Mouse (Mus musculus) neural tube, embryonic 11.5 days (tissue): ENCODE data around the gene Ahsa1. TPM values are rescaled to one million over a fixed set of nuclear protein-coding genes. Genes with fewer than 3 reads are reported as not detected.

Experiments
- ATAC-seq: fragments of 200-750 bp; cut with Nextera tagmentation; 2 replicates; pipeline ENCODE4 v1.8.0; 2017; ENCODE audit warnings: moderate number of reproducible peaks, mild to moderate bottlenecking, moderate TSS enrichment, moderate library complexity; ENCODE audit not compliant: insufficient read depth, low FRiP score, low TSS enrichment
- DNase-seq: peaks from one replicate; pipeline ENCODE4 v3.0.0-alpha.2; 2015; ENCODE audit warnings: low spot score
- H3K27ac ChIP-seq: fragments of 300-500 bp; sonication (generic); 2 replicates; pipeline ENCODE4 v1.5.1; 2014; ENCODE audit warnings: low read depth, mild to moderate bottlenecking, low read length
- H3K27me3 ChIP-seq: fragments of 300-500 bp; sonication (generic); 2 replicates; pipeline ENCODE4 v1.6.1; 2014; ENCODE audit warnings: mild to moderate bottlenecking, low read length, mixed read lengths; ENCODE audit not compliant: control insufficient read depth, insufficient read depth
- H3K36me3 ChIP-seq: fragments of 300-500 bp; sonication (generic); 2 replicates; pipeline ENCODE4 v1.6.1; 2014; ENCODE audit warnings: mild to moderate bottlenecking, low read length, moderate library complexity, mixed read lengths; ENCODE audit not compliant: control insufficient read depth, insufficient read depth
- H3K4me1 ChIP-seq: fragments of 300-500 bp; sonication (generic); 2 replicates; pipeline ENCODE4 v1.6.1; 2014; ENCODE audit warnings: low read length, mixed read lengths; ENCODE audit not compliant: control insufficient read depth, insufficient read depth
- H3K4me2 ChIP-seq: fragments of 300-500 bp; sonication (generic); 2 replicates; pipeline ENCODE4 v1.6.1; 2014; ENCODE audit warnings: low read depth, mild to moderate bottlenecking, moderate library complexity
- H3K4me3 ChIP-seq: fragments of 300-500 bp; sonication (generic); 2 replicates; pipeline ENCODE4 v1.5.1; 2014; ENCODE audit warnings: low read depth, low read length
- H3K9ac ChIP-seq: fragments of 300-500 bp; sonication (generic); 2 replicates; pipeline ENCODE4 v1.6.1; 2014; ENCODE audit warnings: mild to moderate bottlenecking, low read length
- H3K9me3 ChIP-seq: fragments of 300-500 bp; sonication (generic); 2 replicates; pipeline ENCODE4 v1.6.1; 2016; ENCODE audit warnings: low read length; ENCODE audit not compliant: control insufficient read depth
- WGBS: fragments of 180-500 bp; shearing (Covaris S2); extraction: QIAGEN DNeasy Blood & Tissue Kit; methylation state at CpG from one replicate; pipeline ENCODE4 v1.1.7; 2014; 5-methylcytosine and 5-hydroxymethylcytosine counted together
- microRNA-seq: library from miRNA; unstranded; fragments of <30 nt; microRNA quantifications from one replicate; pipeline ENCODE4, GENCODE M21; 2016
- polyA plus RNA-seq: library from polyadenylated mRNA; unstranded; fragments of >200 nt; fragmentation: Nextera tagmentation; extraction: Ambion mirVana; gene quantifications from 2 replicates; pipeline ENCODE4 v1.2.1, GENCODE M21; 2014

Gene Ahsa1
- polyA plus RNA-seq, 1 experiment from 2014 or later, result 233 TPM

- no peak overlapping the region for H3K27ac ChIP-seq
- no peak overlapping the region for H3K4me2 ChIP-seq
- H3K36me3 ChIP-seq, result peaks cover 6% of the 10 kb centered on the region
- no peak for ATAC-seq
- no peak overlapping the region for H3K9ac ChIP-seq
- H3K27me3 ChIP-seq, result no peaks in the 10 kb centered on the region
- H3K4me1 ChIP-seq, result no peaks in the 10 kb centered on the region
- H3K4me3 ChIP-seq, result no peak overlapping the region
- no peak for DNase-seq
- no peaks in the 10 kb centered on the region for H3K9me3 ChIP-seq
- WGBS, result 74% methylated on average over 2 of the region's 2 CpGs
These were observed 46.8 kb downstream of the Ahsa1 start for GRCm38 (mm10) chr12:87313098-87313497.

- H3K27me3 ChIP-seq, result no peaks in the 10 kb centered on the region
- 46% methylated on average over 1 of the region's 1 CpGs for WGBS
- no peaks in the 10 kb centered on the region for H3K4me1 ChIP-seq
- ATAC-seq (no peak), DNase-seq (no peak)
- no peak overlapping the region for H3K27ac ChIP-seq
- H3K9me3 ChIP-seq, result no peaks in the 10 kb centered on the region
- H3K36me3 ChIP-seq, result no peaks in the 10 kb centered on the region
- no peak overlapping the region for H3K4me3 ChIP-seq
- no peak overlapping the region for H3K4me2 ChIP-seq
- H3K9ac ChIP-seq, result no peak overlapping the region
These were observed 51.7 kb downstream of the Ahsa1 start for GRCm38 (mm10) chr12:87317951-87318350.

DNA sequence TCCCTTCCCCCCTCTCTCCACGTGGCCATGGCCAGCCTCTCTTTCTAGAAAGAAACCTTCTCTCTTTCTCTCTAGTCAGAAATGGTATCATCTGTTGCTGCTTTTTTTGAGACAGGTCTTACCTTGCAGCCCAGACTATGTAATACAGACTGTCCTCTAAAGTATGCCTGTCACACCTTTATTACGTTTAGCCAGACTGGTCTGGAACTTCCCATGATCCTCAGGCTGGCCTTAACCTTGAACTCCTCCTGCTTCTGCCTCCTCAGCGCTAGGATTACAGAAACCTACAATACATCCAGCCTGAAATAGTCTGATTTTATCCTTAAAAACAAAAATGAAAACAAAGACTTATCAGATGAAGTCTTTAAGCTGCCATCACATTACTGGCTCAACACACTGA is 53.0 kb downstream of the Ahsa1 start:
- Histone ChIP-seq H3K36me3 (no peaks in the 10 kb centered on the region), H3K4me2 (no peak overlapping the region), H3K9ac (no peak overlapping the region), H3K4me1 (no peaks in the 10 kb centered on the region), H3K27me3 (no peaks in the 10 kb centered on the region), H3K9me3 (no peaks in the 10 kb centered on the region), H3K27ac (no peak overlapping the region), H3K4me3 (no peak overlapping the region)
- DNase-seq, result no peak
- WGBS, result 90% methylated on average over 3 of the region's 3 CpGs
- ATAC-seq, result no peak

Small RNAs within 50 kb of the gene (microRNA-seq; reads per million reads assigned to microRNA genes)
- not detected for gene Gm47293

Other genes starting within 250 kb of the Ahsa1 start
- 0.74 and 0.78 TPM in 2 replicates for gene Tmem63c, start 245.1 kb upstream of the Ahsa1 start, polyA plus RNA-seq
- 0.24 and 0.56 TPM in 2 replicates for gene Ngb, start 163.9 kb upstream of the Ahsa1 start, polyA plus RNA-seq
- gene Gstz1, start 119.3 kb upstream of the Ahsa1 start, polyA plus RNA-seq, result 31.8 and 31.9 TPM in 2 replicates
- gene Pomt2, start 118.5 kb upstream of the Ahsa1 start, polyA plus RNA-seq, result 14.3 and 17.6 TPM in 2 replicates
- gene Samd15, start 66.8 kb upstream of the Ahsa1 start, polyA plus RNA-seq, result 0.77 and 1.8 TPM in 2 replicates
- 4.7 and 5.0 TPM in 2 replicates for gene Tmed8, start 66.0 kb upstream of the Ahsa1 start, polyA plus RNA-seq
- gene Noxred1, start 27.7 kb upstream of the Ahsa1 start, polyA plus RNA-seq, result 0.78 and 1.6 TPM in 2 replicates
- gene Vipas39, start 223 bp upstream of the Ahsa1 start, polyA plus RNA-seq, result 62.5 and 62.9 TPM in 2 replicates
- gene Ism2, start 33.2 kb downstream of the Ahsa1 start, polyA plus RNA-seq, result 0.34 and 0.94 TPM in 2 replicates
- gene Sptlc2, start 121.9 kb downstream of the Ahsa1 start, polyA plus RNA-seq, result 55.5 and 70.0 TPM in 2 replicates
- 287 and 298 TPM in 2 replicates for gene Slirp, start 177.4 kb downstream of the Ahsa1 start, polyA plus RNA-seq
- 45.6 and 47.0 TPM in 2 replicates for gene Alkbh1, start 177.5 kb downstream of the Ahsa1 start, polyA plus RNA-seq
- gene Snw1, start 205.8 kb downstream of the Ahsa1 start, polyA plus RNA-seq, result 159 and 164 TPM in 2 replicates
- gene Gm5788, start 228.2 kb downstream of the Ahsa1 start, polyA plus RNA-seq, result not detected in 2 replicates
- not detected in 2 replicates for gene Gm8300, start 247.8 kb downstream of the Ahsa1 start, polyA plus RNA-seq